Mouse (Mus musculus) limb, embryonic 10.5 days (tissue): ENCODE results near the gene Tmem254c. TPM values are rescaled to one million over a fixed set of nuclear protein-coding genes. Genes with fewer than 3 reads are reported as not detected.
"Not testable (repeated sequence)": the region's sequence is repeated elsewhere in the genome, so short reads cannot be mapped to it uniquely, and the experiment has no call there.

Source experiments
- DNase-seq: peaks from one replicate; pipeline ENCODE4 v3.0.0-alpha.2; 2017; ENCODE audit warnings: low spot score
- H3K27ac ChIP-seq: fragments of 300-500 bp; sonication (generic); 2 replicates; pipeline ENCODE4 v1.5.1; 2016; ENCODE audit warnings: mild to moderate bottlenecking
- H3K27me3 ChIP-seq: fragments of 300-500 bp; sonication (generic); 2 replicates; pipeline ENCODE4 v1.6.1; 2016; ENCODE audit warnings: low read depth, mild to moderate bottlenecking; ENCODE audit not compliant: poor library complexity, severe bottlenecking
- H3K36me3 ChIP-seq: fragments of 300-500 bp; sonication (generic); 2 replicates; pipeline ENCODE4 v1.6.1; 2016; ENCODE audit warnings: mild to moderate bottlenecking, moderate library complexity
- H3K4me1 ChIP-seq: fragments of 300-500 bp; sonication (generic); 2 replicates; pipeline ENCODE4 v1.6.1; 2016
- H3K4me3 ChIP-seq: fragments of 300-500 bp; sonication (generic); 2 replicates; pipeline ENCODE4 v1.5.1; 2016; ENCODE audit warnings: mild to moderate bottlenecking, moderate library complexity
- H3K9me3 ChIP-seq: fragments of 300-500 bp; sonication (generic); replicated peaks from 2 replicates; pipeline ENCODE4 v1.6.1; 2016; ENCODE audit warnings: mild to moderate bottlenecking
- WGBS: fragments of 180-500 bp; shearing (Covaris S2); methylation state at CpG from one replicate; pipeline ENCODE4 v1.1.7; 2016; 5-methylcytosine and 5-hydroxymethylcytosine counted together
- polyA plus RNA-seq: library from polyadenylated mRNA; unstranded; fragments of >200 nt; fragmentation: Nextera tagmentation; extraction: Ambion mirVana; gene quantifications from 2 replicates; pipeline ENCODE4 v1.2.1, GENCODE M21; 2016

Tmem254c gene
- polyA plus RNA-seq, 1 experiment from 2014 or later = 22.5 TPM

GRCm38 (mm10) chr14:26034364-26034763 lies 32.8 kb downstream of the Tmem254c start:
- H3K27ac ChIP-seq, H3K9me3 ChIP-seq, DNase-seq, H3K4me1 ChIP-seq, H3K36me3 ChIP-seq, H3K27me3 ChIP-seq, H3K4me3 ChIP-seq: not testable (repeated sequence)
- no CpG with 5 or more reads among the region's 3 CpGs for WGBS

DNA sequence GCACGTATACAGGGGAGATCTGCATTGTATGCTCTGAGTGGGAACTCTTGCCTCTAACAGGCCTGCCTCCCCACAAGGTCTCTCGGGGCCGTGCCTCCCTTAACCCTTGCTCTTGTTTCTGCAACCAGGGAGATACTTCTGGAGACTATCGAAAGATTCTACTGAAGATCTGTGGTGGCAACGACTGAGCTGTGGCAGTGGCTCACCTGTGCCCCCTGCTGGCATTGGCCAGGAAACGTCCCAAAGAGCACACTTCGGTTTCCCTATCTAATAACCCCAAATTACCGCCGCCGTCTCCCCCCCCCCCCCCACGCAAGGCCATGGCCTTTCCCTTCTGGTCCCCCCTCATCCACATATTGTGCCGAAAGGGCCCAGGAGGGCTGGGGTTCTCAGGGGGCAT lies 41.5 kb downstream of the Tmem254c start:
- H3K9me3 ChIP-seq, H3K4me3 ChIP-seq, H3K27ac ChIP-seq, DNase-seq, H3K36me3 ChIP-seq, H3K4me1 ChIP-seq, H3K27me3 ChIP-seq: not testable (repeated sequence)
- no CpG with 5 or more reads among the region's 12 CpGs for WGBS

DNA sequence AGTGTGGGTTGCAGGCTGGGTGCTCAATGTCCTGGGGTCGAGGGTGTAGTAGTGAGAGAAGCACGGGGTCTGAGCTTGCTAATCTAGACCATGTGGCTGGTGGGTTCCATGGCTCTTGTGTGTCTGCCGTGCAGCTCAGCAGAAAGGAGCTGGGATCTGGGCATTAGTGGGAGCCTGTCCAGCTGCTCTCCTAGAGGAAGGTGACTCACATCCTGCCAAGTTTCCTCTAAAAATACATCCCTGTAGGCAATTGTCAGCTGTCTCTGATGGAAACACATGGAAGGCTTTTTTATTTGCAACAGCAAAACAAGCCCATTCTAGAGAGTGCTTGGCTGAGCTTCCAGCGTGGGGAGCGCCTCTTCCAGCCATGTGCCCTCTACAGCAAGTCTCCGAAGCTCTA lies 44.3 kb downstream of the Tmem254c start:
- H3K27me3 ChIP-seq, H3K9me3 ChIP-seq, H3K36me3 ChIP-seq, H3K4me1 ChIP-seq, DNase-seq, H3K4me3 ChIP-seq, H3K27ac ChIP-seq: not testable (repeated sequence)
- WGBS = no CpG with 5 or more reads among the region's 6 CpGs

- H3K27me3 ChIP-seq, H3K36me3 ChIP-seq, H3K4me3 ChIP-seq, DNase-seq, H3K4me1 ChIP-seq, H3K9me3 ChIP-seq, H3K27ac ChIP-seq: not testable (repeated sequence)
- WGBS = no CpG with 5 or more reads among the region's 9 CpGs
Observed at GRCm38 (mm10) chr14:26021555-26021954, 45.6 kb downstream of the Tmem254c start.

DNA sequence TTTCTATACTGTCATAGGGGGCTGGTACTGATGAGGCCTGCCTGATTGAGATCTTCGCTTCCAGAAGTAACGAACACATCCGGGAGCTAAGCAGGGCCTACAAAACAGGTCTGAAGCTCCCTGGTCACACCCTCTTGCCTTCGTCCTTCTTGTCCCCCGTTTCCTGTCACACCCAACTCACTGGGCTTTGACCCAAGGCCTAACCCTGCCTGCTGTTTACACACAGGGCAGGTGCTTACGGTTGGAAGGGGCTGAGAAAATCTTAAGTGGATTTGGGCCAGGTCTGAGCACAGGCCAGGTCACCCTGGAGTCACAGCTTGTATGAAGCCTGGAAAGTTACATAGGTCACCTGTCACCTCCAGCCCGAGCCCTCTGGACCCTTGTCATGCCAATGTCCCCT lies 50.7 kb downstream of the Tmem254c start:
- DNase-seq, H3K4me1 ChIP-seq, H3K9me3 ChIP-seq, H3K36me3 ChIP-seq, H3K27me3 ChIP-seq, H3K4me3 ChIP-seq, H3K27ac ChIP-seq: not testable (repeated sequence)
- WGBS = no CpG with 5 or more reads among the region's 7 CpGs

Other genes starting within 250 kb of the Tmem254c start
- gene Anxa11, start 225.2 kb downstream of the Tmem254c start, polyA plus RNA-seq = 3.7 and 6.4 TPM in 2 replicates
- not detected in 2 replicates for gene Plac9a, start 164.3 kb downstream of the Tmem254c start, polyA plus RNA-seq
- 1.9 and 3.4 TPM in 2 replicates for gene Tmem254a, start 139.7 kb downstream of the Tmem254c start, polyA plus RNA-seq
- not detected in 2 replicates for gene Cphx1, start 129.1 kb downstream of the Tmem254c start, polyA plus RNA-seq
- gene Duxbl1, start 88.8 kb downstream of the Tmem254c start, polyA plus RNA-seq = 1.8 and 3.8 TPM in 2 replicates
- not detected in 2 replicates for gene Gm9780, start 24.6 kb downstream of the Tmem254c start, polyA plus RNA-seq
- not detected in 2 replicates for gene Cphx2, start 14.2 kb upstream of the Tmem254c start, polyA plus RNA-seq
- gene Cphx3, start 14.9 kb upstream of the Tmem254c start, polyA plus RNA-seq = not detected in 2 replicates
- 0.49 TPM in 1 of 2 replicates, not detected in the other for gene Duxbl2, start 51.0 kb upstream of the Tmem254c start, polyA plus RNA-seq
- gene Plac9b, start 115.1 kb upstream of the Tmem254c start, polyA plus RNA-seq = 0.19 TPM in 1 of 2 replicates, not detected in the other
- gene Tmem254b, start 139.7 kb upstream of the Tmem254c start, polyA plus RNA-seq = 11.3 and 16.9 TPM in 2 replicates
- 2.3 and 3.1 TPM in 2 replicates for gene Duxbl3, start 190.6 kb upstream of the Tmem254c start, polyA plus RNA-seq